Mouse (Mus musculus): Measurements from ENCODE around the gene Gm20422.
A peak's percentile ranks its signal among the peaks of the same experiment; 100 is the strongest.

The Gm20422 gene

DNA sequence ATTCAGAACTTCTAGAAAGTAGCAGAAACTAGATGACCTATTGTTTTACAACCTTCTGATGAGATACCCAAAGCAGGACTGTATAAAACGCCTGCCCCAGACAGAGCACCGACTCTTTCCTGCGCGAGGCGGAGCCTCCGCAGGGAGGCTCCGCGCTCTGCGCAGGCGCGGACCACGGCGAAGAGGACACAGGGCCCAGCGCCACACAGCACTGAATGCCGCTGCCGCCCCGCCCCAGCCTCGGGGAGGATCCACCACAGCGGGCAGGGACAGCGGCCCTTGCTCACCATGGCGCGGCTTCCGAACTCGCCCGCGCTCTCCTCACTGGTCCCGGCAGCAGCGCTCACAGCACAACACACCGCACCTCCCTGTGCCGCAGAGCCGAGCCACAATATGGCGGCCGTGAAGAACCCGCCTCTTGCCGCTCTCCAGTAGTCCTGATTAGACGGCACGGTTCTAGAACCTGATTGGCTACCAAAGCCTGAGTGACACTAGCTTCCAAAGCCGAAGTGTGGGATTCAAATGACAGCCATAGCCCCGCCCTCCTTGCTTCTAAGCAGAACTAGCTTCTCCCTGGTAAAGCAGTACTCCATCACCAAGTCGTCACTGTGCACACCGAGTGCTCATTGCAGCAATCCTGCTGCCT lies at the start of gene Gm20422:
Gm20422 (minus strand) TSS at position 384 of the 646 bp plus-strand sequence.
- DNase-seq = peak; percentile 88

DNA sequence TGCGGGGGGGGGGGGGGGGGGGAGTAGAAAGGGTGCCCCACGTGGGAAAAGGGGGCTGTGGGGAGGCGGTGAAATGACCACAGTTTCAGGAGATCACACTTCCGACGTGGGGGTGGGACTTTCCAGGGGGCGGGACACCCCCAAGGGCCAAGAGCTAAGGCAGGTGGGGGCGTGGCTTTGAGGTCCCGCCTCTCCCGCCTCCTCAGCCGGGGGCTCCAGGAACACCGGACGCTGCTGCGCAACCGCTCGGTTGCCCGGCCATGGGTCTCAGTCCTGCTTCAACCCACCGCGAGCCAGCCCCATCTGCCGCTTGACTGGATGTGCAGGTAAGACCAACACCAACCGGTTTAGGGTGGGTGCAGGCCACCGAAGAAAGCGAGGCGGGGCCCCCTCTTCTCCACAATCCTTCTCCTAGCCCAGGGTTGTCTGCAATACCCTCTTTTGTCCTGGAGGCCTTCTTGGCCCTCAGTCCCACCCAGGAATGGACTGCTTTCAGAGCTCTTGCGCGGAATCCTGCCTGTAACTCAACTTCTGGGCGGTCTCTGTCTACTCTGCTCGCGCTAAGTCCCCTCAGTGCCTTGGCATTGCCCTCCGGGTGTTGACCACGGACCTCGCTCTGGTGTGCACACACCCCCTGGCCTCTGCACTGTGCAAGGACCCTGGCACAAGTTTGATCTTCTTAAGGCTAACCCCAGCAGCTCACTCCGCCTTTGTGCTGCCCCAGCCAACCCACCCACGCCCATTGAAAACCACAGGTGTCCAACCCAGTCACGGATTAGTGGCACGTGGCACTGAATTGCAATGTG lies 47.9 kb upstream of the Gm20422 start, which contains the start of gene Lpar2:
Lpar2 (plus strand) TSS at position 44 of the 806 bp plus-strand sequence.
- DNase-seq = peak; percentile 79

DNA sequence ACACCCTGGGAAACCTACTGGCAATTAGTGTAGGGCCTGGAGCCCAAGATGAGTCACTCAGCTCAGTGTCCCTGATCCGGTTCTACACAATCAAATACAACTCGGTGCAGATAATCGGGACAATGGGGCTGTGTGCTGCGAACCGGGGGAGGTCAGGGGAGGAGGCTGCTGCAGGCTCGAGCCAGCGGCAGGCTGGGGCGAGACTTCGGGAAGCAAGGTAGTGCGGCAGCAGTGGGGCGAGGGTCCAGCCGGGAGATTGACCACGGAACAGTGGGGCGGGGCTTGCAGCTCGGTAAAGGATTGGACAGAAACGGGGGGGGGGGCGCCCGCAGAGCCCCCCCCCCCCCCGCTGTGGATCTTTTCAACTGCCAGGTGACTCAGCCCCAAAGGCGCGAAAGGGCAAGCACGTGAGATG lies 47.3 kb upstream of the Gm20422 start:
- DNase-seq = peak; percentile 62

DNA sequence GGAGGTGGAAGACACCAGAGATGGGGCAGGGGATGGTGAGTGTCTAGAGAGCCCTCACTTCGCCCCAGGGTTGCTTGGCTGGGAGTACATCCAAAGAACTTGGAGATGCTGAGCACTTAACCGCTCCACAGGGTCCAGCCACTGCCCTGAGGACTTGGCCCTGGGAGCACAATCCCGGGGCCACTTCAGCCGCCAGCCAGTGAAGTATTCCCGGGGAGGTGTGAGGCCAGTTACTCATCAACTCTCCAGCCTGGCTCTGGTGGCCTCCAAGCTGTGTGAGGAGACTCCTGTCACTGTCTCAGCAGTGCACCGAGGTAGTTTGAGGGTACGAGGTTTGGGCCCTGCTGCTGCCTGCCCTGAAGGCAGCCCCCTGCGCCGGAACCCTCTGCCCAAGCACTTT lies 45.8 kb upstream of the Gm20422 start:
- DNase-seq = no peak

DNA sequence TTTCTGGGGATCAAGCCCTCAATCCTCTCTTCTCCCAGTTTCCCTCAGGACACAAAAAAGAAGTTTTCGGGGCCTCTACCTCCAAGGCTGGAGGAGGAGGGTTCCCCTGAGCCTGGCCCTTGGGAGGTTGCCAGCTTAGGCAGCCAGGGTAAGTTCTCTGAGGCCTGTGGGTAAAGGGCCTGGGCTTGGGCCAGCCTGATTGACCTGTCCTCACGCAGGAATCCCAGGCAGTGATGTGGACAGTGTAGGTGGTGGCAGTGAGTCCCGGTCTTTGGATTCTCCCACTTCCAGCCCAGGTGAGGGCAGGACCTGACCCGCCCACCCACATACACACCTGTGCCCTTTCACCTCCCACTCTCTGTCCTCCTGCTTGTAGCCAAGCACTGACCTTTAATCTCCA lies 40.7 kb upstream of the Gm20422 start:
- DNase-seq = no peak

DNA sequence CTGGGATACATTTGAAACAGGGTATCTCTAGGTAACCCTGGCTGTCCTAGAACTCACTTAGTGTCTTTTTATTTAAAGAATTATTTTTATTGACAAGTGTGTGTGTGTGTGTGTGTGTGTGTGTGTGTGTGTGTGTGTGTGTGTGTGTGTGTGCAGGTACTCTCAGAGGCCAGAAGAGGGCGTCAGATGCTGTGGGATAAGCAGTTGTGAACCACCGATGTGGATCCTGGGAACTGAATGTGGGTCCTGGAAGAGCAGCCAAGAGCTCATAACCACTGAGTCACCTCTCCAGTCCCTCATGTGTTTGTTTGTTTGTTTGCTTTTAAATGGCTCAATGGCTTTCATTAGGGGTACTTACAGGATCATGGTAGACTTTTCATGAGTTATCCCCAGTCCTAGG lies 40.2 kb upstream of the Gm20422 start:
- DNase-seq = no peak

DNA sequence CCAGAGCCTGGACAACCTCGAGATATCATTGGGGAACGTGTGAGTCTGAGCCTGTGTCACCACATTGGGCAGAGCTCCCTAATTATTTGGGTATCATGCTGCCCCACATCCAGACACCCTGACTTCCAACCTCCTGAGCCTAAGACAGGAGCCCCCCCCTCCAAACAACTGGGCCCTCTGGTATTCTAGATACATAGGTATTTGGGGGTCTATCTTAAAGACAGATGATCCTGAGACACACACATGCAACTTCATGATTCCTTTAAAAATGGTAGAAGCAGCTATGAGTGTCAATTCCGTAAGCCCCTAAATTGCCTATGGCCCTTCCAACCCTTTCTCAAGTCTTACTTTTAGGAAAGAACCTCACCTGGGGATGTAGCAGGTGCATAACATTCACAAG lies 35.1 kb upstream of the Gm20422 start:
- DNase-seq = no peak

DNA sequence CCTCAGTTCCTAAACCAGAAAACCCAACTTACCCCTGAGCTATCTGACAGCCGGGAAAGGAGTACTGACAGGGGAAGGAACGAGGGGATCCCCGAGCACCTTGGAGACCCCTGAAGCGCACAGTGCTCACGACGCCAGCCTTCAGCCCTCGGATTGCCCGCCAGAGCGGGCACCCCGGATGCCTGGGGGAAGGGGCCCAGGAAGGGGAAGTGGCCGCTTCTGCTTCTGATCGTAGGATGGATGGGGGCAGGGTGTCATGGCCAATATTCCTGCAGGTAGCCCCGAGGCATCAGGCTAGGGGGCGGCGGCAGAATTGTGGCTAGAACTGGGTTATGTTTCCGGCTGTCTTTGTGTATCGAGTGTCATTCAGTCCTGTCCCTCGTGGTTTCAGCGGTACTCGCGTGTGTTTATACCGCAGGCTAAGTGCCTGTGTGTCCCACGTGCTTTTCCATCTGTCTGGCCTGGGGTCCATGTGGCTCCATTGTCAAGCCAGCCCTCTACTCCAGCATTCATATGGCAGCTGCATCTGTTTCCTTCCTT lies 34.2 kb upstream of the Gm20422 start:
- peak; percentile 72 for DNase-seq

DNA sequence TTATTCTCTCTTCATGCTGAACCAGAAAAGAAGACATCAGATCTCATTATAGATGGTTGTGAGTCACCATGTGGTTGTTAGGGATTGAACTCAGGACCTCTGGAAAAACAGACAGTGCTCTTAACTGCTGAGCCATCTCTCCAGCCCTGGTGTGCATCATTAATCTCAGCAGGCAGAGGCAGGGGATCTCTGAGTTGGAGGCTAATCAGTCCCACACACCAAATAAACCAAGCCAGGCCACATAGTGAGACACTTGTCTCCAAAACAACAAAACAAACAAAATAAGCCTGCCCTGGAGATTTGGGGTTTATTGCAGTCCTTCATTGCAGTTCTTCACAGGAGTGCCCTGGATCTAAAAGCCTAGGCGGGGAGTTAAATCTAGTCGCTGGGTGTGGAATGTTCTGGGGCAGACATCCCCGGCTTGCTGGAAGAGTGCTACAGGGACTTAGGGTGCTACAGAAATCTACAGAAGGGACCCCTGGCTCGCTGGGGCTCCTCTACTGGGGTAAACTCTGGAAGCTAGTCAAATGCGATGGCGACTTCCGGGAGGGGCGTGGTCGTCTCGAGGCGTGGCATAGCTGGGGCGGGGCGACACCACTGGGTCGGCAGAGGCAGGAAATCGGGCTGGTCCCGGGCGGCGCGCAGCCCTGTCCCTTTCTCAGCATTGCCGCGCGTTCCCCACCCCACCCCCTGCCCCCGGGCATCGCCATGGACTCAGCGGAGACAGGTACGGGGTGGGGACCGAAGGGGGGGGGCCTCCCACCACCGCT lies 33.6 kb upstream of the Gm20422 start, which contains the start of gene Gmip:
Gmip (plus strand) TSS at position 586 of the 770 bp plus-strand sequence.
- peak; percentile 98 for DNase-seq

DNA sequence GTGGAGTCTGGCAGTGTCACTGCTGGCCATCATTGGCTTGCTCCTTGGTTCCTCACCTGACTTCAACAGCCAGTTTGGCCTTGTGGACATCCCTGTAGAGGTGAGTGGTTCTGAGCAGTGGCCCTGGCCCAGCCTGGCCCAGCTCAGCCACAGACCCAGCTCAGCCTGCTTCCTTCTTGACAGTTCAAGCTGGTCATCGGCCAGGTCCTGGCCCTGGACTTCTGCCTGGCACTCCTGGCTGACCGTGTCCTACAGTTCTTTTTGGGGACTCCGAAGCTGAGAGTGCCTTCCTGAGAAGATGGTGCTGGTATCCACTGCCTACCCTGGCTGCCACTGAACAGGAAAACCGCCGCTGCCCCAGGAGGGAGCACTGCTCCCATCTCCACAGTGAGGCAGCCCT lies 32.5 kb upstream of the Gm20422 start:
- no peak for DNase-seq

DNA sequence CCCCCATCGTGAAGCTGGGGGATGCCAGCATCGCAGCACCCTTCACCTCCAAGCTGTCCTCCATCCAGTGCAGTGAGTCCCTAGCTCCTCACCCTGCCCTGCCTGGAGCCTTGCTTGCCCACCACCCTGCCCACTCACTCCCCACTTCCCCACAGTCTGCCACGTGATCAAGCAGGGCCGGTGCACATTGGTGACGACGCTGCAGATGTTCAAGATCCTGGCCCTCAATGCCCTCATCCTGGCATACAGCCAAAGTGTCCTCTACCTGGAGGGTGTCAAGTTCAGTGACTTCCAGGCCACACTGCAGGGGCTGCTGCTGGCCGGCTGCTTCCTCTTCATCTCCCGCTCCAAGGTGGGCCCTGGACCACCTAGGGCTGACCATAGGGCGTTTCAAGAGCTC lies 30.8 kb upstream of the Gm20422 start:
- DNase-seq = peak; percentile 8

DNA sequence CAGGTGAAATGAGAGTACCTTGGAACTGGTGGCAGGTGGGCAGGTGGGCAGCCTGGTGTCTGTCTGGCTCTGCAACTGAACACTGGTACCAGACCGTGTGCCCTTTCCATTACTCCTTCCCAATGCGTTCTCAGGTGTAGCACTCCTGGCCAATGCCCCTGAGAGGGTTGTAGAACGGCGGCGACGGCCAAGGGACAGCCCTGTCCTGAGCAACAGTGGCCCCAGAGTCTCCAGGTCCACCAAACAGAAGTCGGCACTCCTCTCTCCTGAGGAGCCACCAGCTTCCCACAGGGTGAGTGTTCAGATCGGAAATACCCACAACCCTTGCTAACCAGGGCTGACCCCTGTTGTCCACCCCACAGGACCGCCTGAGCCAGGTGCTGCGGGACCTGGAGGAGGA lies 30.4 kb upstream of the Gm20422 start:
- peak; percentile 9 for DNase-seq

DNA sequence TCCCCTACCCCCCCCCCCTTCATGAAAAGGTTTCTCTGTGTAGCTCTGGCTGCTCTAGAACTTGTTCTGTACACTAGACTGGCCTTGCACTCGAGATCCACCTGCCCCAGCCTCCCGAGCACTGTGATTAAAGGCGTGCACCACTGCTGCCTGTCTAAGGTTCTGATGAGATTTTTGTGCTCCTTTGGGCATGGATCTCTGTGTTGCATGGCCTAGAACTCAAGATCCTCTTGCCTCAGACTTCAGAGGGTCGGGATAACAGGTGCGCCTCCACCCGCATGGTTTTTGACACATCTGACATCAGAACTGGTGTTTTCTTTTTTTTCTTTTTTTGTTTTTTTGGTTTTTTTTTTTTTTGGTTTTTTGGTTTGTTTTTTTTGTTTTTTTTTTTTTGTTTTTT lies 29.9 kb upstream of the Gm20422 start:
- peak; percentile 4 for DNase-seq

DNA sequence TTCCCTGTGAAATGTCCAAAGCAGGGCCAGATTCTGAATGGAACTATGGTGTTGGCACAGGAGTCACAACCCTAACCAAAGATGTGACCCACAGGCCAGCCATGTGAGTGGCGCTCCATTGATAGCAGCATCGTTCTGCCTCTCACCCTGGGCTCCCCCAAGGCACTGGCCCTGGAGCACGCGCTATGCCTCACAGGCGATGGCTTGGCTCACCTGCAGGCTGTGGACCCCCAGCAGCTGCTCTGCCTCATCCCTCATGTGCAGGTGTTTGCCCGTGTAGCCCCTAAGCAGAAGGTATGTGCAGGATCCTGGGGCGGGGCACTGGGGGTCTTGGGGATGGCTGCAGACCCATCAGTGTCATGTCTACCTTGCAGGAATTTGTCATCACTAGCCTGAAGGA lies 28.7 kb upstream of the Gm20422 start:
- DNase-seq = peak; percentile 10

DNA sequence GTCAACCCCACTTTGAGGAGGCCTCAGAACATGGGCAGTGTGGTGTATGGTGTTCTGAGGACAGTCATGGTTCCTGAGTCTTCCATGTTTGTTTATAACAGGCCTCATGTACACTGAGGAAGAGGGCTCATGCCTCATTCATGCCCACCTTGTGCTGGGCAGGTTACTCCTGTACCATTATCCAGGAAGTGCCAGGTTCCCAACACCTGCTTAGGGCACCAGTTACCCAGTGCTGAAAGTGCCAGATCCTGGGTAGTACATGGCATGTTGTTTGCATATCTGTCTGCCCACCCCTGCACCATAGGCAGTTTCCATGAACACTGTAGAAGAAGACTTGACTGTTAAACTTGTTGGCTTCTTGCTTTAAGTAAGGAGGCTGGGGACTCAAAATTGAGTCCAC lies 27.5 kb upstream of the Gm20422 start:
- DNase-seq = peak; percentile 1

DNA sequence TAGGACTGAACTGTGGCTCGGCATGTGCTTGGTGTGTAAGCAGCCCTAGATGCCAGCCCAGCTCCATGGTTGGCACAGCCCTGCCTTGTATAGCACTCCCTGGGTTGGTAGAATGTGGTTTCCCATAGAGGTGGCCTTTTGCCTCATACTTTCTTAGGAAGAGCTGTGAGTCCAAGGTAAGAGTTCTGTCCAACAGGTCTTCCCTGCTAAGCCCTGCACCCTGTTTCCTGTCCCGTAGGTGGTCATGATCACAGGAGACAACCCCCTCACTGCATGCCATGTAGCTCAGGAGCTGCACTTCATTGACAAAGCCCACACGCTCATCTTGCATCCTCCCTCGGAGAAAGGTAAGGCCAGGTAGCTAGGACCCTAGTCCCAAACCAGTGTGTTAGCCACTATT lies 27.1 kb upstream of the Gm20422 start:
- peak; percentile 1 for DNase-seq

DNA sequence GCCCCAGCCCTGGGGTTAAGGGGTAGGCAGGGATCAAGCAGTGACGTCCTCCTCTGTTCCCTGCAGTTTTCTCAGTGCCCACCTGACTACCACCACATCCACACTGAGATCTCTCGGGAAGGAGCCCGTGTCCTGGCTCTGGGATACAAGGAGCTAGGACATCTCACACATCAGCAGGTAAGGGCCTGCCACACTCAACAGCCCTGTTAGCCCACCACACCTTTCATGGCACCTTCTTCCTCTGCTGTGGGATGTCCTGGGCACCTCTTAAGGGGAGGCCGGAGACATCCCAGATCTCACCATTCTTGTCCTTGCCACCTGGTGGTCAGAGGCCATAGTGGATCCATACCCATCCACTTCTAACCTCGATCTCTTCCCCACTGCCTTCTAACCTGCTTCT lies 25.3 kb upstream of the Gm20422 start:
- peak; percentile 9 for DNase-seq

DNA sequence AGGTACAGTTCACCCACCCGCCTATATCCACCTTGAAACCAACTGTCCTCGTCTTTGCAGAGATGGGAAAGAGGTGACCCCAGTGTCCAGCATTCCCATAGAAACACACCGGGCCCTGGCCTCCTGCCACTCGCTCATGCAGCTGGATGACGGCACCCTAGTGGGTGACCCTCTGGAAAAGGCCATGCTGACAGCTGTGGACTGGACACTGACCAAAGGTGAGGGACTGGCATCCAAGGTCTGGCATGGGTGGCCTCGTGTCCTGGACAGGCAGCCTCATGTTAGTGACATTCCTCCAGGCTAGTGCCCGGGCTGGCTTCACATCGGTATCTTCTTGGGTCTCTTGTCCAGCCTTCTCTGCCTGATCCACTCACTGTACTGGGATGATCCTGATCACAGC lies 24.6 kb upstream of the Gm20422 start:
- DNase-seq = peak; percentile 9

DNA sequence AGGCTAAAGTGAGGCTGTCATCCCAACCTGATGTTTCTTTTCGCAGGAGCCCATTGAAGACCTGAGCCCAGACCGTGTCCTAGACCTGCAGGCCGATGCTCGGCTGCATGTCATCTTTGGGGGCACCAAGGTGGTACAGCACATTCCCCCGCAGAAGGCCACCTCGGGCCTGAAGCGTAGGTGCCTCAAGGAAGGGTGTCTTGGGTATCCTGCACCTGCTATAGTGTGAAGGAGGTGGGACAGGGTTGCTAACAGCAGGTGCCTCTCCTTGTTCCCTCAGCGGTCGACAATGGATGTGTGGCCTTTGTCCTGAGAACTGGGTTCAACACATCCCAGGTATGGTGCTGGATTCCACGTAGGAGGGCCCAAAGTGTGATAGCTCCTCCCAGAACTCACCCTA lies 23.0 kb upstream of the Gm20422 start:
- peak; percentile 2 for DNase-seq

DNA sequence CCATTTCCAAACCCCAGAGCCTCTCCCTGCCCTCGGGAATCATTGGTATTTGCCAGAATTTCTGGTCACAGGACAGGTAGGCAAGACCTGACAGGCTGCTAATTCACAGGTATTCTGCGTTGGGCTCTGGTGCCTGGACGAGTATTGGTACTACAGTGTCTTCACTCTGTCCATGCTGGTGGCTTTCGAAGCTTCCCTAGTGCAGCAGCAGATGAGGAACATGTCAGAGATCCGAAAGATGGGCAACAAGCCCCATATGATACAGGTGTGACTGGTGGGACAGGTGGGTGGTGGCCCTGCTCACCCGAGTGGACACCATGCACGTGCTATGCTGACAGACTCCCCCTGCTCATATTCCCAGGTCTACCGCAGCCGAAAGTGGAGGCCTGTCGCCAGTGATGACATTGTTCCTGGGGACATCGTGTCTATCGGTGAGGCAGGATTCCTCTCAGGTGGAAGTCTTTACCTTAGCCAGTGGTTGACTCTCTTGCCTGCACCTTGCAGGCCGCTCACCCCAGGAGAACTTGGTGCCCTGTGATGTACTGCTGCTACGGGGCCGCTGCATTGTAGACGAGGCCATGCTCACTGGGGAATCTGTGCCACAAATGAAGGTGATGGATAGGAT lies 22.1 kb upstream of the Gm20422 start:
- peak; percentile 3 for DNase-seq

DNA sequence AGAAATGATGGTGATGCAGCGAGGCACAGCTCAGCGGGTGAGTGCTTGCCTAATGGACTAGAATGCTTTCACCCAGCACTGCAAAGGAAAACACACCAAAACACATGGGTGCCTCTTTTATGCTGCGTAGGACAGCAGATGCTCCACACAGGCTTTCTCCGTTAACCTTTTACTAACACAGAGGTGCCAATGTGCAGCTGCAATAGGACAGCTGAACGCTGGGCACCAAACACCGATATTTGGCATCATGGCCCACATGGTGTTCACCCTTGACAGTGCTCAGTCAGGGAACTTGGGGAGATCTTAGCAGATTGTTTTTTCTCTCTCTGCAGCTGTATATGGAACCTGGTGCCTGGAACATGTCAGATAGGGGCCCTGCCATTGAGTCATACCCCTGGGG lies 20.2 kb upstream of the Gm20422 start:
- peak; percentile 1 for DNase-seq

DNA sequence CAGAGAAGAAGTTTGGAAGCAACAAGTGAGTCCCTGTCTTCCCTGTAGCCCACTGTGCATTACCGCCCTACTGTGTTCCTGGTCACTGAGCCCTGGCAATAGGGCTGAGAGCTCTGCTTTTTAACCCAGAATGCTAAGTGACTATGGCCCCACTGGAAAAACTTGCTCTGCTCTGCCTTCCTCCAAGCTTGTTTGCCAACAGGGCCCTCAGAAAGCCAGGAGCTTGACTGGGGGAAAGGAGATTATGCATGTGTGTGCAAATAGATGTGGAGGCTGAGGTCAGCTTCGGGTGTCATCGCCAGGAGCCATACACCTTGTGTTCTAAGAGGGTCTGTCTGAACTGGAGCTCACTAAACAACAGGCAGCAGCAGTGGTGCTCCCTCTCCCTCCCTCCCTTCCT lies 19.4 kb upstream of the Gm20422 start:
- peak; percentile 3 for DNase-seq

DNA sequence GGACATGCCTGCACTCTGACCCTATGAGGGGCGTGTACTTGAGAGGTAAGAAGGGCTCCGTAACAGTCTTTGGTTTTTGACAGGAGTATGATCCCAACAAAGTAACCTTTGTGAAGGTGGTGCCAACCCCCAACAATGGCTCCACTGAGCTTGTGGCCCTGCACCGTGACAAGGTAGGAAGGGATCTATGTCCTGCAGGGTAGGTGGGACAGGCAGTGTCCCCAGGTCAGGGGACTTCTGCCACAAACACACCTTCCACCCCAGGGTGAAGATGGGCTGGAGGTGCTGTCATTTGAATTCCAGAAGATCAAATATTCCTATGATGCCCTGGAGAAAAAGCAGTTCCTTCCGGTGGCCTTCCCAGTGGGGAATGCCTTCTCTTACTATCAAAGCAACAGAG lies 19.0 kb upstream of the Gm20422 start:
- peak; percentile 4 for DNase-seq
